Mouse (Mus musculus) megakaryocyte, embryonic 14.5 days (primary cell): ENCODE measurements at regions not wholly inside any gene's neighbourhood (a gene's known extent, or its start where the extent isn't known, plus 50 kb on each side); places are given as distances from the start of the nearest gene placed in this dataset.
"Not testable (repeated sequence)": the region's sequence is repeated elsewhere in the genome, so short reads cannot be mapped to it uniquely, and the experiment has no call there.

Experiments used
- FLI1 ChIP-seq: IDR thresholded peaks from 2 replicates; pipeline ENCODE4 v1.6.1; 2012; ENCODE audit warnings: low read length, inconsistent platforms, mixed read lengths
- GATA1 ChIP-seq: IDR thresholded peaks from 3 replicates; pipeline ENCODE4 v1.6.1; 2012; ENCODE audit warnings: mixed read lengths, low read length, inconsistent platforms, borderline replicate concordance

DNA sequence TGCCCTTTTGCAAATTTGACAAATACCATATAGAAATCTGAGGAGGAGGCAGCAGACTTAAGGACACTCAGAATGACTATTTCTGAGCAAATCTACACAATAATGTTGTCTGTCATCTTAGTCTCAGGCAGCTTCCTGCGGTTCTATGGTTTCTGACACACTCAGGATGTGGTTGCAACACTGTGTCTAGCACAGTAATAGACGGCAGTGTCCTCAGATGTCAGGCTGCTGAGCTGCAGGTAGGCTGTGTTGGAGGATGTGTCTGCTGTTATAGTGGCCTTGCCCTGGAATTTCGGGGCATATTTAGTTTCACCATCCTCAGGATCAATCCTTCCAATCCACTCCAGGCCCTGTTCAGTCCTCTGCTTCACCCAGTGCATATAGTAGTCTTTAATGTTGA is 450.6 kb downstream of the Adam6a start:
- TF ChIP-seq FLI1, GATA1: not testable (repeated sequence)
